Mouse (Mus musculus) adrenal gland, postnatal 4 days (tissue): ENCODE measurements around the gene Ifrd1. TPM values are rescaled to one million over a fixed set of nuclear protein-coding genes. Genes with fewer than 3 reads are reported as not detected.
A peak's percentile ranks its signal among the peaks of the same experiment; 100 is the strongest.
"Not testable (repeated sequence)": the region's sequence is repeated elsewhere in the genome, so short reads cannot be mapped to it uniquely, and the experiment has no call there.

ENCODE experiments used
- DNase-seq, 2 experiments: peaks; one replicate each; pipeline ENCODE4 v3.0.0; 2021 to 2022; ENCODE audit warnings: low spot score in 2 of 2, mixed read lengths in 2 of 2
- microRNA-seq: library from miRNA; unstranded; fragments of <30 nt; microRNA quantifications from one replicate; pipeline ENCODE4 v1.2.0, GENCODE M21; 2021
- total RNA-seq, 2 experiments: library from RNA; stranded (reverse); gene quantifications; 2 replicates each; pipeline ENCODE4 v1.2.3; 2021

Gene Ifrd1
- total RNA-seq, 2 experiments from 2014 or later: 169 to 176 TPM

GRCm38 (mm10) chr12:40200484-40201235, 47.6 kb downstream of the Ifrd1 start:
- no peak for DNase-seq

DNA sequence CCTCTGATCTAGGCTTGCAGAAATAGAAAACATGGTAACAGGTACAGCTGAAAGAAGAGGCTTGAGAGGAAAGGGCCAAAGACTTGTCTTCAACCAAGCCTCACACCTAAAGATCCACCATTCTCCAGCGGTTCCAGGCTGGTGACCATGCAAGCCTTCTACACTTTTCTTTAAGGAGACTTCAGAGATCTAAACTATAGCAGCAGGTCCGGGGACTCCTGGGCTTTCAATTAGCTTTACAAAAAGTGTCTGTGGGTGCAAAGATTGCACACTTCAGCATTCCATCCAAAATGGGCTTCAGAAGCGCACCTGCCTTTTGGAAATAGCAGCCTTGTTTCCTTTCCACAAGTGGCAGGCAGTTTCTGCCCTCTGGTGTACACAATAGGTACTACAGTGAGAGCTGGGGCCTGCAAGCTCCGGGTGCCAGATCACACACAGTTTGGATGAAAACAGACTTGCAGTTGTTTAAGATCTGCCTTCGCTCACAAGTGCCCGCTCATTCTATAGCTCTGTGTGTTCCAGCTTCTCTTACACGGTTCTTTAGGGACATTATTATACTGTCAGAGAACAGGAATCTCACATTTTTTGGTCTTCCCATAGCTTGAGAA, 48.4 kb downstream of the Ifrd1 start:
- DNase-seq: peak in 1 of 2 experiments; percentile 30

- no peak for DNase-seq
Observed at GRCm38 (mm10) chr12:40199302-40199701, 49.0 kb downstream of the Ifrd1 start, which contains the start of gene Lsmem1. Gene Lsmem1, minus strand, starts transcription at chr12:40199490.

- no peak for DNase-seq
Observed at GRCm38 (mm10) chr12:40198427-40198826, 49.9 kb downstream of the Ifrd1 start.

- no peak for DNase-seq
Observed at GRCm38 (mm10) chr12:40198019-40198418, 50.3 kb downstream of the Ifrd1 start.

DNA sequence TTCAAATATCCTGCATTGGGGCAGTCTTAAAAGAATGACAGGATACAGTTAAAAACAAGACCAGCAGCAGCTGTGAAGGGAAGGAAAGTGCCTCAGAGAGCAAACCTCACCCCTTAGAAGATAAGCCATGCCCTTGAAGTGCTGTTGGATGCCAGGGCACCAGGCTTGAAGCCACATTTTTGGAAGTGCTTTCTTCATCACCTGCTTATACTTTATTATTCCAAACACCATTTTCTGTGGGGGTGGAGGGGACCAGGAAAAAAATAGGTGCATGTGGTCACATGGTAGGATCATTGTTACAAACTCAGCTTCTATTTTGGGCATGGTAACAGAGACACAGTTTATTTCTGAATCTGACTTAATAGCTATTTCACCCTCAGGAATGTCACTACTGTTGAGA, 50.8 kb downstream of the Ifrd1 start:
- no peak for DNase-seq

DNA sequence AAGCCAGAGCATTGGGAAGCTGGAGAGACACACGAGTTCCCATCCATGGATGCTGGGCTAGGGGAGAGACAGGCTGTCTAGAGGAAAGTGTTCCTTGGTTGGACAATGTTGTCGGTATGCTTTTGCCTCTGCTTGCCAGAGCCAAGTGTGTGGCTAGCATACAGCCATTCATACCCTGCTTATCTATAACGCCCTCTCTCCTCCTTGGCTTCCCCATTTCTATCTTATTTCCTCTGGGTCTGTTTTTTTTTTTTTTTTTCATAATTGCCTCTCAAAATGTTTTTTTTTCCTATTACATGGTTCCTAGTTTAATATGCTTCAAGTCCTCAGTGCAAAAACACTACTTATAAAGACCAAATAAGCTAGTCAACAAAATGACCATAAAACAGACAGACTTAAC, 62.8 kb downstream of the Ifrd1 start:
- no peak for DNase-seq

DNA sequence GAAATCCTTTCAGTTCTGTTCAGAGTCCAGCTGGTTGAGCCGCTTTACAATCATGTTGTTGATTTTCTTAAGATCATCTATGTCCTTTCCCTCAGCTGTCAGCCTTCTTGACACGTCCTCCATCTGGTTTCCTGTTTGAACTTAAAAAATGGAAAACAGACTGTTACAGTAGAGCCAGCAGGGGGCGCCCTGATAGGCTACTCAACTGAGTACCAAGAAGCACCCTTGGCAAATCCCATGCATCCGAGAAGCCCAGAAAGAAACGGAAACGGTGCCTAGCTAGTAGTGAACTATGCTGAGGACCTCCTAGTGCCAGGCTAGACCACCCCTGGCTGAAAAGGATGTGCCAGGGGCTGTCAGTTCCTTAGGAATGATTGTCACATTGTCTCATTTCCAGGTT, 71.2 kb downstream of the Ifrd1 start:
- DNase-seq: no peak

DNA sequence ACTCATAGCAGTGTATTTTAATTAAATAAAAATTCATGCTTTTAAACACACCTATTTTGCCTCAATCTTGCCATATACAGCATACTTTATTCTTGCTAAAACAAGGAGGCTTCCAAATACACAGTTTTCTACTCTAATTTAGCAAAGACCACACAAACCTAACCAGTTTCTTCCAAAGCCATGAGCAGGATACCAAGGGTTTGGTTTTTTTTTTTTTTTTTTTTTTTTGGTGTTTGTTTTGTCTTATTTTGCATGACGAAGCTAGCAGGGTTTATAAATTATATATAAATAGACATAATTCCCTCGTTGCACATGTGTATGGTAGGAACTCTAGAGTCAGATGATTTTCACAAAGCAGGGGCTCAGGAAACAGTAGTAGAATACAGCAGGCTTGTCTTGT, 72.1 kb downstream of the Ifrd1 start:
- DNase-seq: no peak

- not testable (repeated sequence) for DNase-seq
Observed at GRCm38 (mm10) chr12:40175171-40175570, 73.1 kb downstream of the Ifrd1 start.

- no peak for DNase-seq
Observed at GRCm38 (mm10) chr12:40171637-40172036, 76.7 kb downstream of the Ifrd1 start.

DNA sequence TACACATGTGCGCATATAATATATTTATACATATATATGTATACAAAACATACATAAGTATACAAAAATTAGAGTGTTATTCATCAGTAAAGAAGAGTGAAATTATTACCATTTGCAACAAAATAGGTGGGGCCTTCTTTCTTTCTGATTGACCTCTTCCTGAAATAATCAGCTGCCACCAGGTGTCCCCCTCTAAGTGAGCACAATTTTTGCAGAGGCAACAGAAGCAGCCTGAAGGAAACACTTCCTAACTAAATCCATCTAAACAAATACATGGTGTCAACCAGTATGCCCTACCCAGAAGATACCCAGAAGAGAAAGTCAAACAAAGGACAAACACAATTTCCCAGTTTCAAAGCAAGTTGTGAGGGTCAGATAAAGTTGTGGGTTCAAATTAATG, 78.6 kb downstream of the Ifrd1 start:
- DNase-seq: no peak

- DNase-seq: no peak
Observed at GRCm38 (mm10) chr12:40164621-40165020, 83.7 kb downstream of the Ifrd1 start.

DNA sequence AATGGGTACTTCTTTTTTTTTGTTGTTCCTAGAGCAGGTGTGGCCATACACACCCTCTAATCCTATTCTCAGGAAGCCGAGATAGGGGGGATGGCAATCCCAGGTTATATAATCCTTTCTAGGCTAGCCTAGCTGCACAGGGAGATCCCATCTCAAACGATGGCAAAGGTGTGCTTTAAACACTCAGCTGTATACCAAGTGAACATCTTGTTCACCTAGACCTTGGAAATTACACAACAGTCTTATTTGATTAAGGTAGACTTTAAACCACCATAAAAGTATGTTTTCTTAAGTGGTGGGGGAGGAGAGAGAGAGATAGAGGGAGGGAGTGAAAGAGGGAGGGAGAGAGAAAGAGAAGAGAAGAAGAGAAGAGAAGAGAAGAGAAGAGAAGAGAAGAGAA, 87.5 kb downstream of the Ifrd1 start:
- no peak for DNase-seq

DNA sequence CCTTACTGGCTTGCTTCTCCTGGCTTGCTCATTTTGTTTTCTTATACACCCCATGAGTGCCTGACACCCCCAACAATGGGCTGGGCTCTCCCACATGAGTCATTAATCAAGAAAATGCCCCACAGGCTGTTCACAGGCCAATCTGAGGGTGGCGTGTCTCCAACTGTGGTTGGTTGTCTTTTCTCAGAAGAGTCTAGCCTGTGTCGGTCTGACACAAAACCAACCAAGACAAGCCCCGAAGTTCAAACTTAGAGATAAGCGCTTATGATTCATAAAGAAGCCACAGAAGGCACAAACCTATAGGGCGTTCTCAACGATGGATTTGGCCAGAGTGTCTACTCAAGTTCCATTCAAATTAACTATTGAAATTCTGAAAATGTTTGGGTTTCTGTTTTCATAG, 94.1 kb downstream of the Ifrd1 start:
- DNase-seq: no peak

GRCm38 (mm10) chr12:40152353-40153069, 95.8 kb downstream of the Ifrd1 start:
- no peak for DNase-seq

Small RNA genes lying within 50 kb of the gene (microRNA-seq; reads per million reads assigned to microRNA genes)
- not detected for gene Mir1938

Other genes starting within 250 kb of the Ifrd1 start
- gene Arl4a, start 210.5 kb downstream of the Ifrd1 start, total RNA-seq: 10 to 100 TPM; 66.8 to 67.5 TPM
- gene Scin, start 114.3 kb downstream of the Ifrd1 start, total RNA-seq: 1 to 10 TPM in 1 of 2 experiments, under 1 TPM in 1; 0.45 to 4.5 TPM
- gene Lsmem1, start 49.0 kb downstream of the Ifrd1 start, total RNA-seq: 1 to 10 TPM in 1 of 2 experiments, under 1 TPM in 1; 0.53 to 1.0 TPM
- gene Zfp277, start 197.4 kb upstream of the Ifrd1 start, total RNA-seq: 10 to 100 TPM; 27.6 to 32.3 TPM
- 10 to 100 TPM; 26.5 to 29.6 TPM for gene Dock4, start 197.4 kb upstream of the Ifrd1 start, total RNA-seq